Mouse (Mus musculus) heart, embryonic 12.5 days (tissue): ENCODE measurements around the gene Prkaa2. TPM values are rescaled to one million over a fixed set of nuclear protein-coding genes. Genes with fewer than 3 reads are reported as not detected.

Experiments
- ATAC-seq: fragments of 200-750 bp; cut with Nextera tagmentation; 2 replicates; pipeline ENCODE4 v1.8.0; 2017; ENCODE audit warnings: moderate TSS enrichment, moderate library complexity; ENCODE audit not compliant: insufficient number of reproducible peaks, low FRiP score
- H3K27ac ChIP-seq: fragments of 300-500 bp; sonication (generic); 2 replicates; pipeline ENCODE4 v1.5.1; 2016; ENCODE audit warnings: mild to moderate bottlenecking, moderate library complexity; ENCODE audit not compliant: poor library complexity, severe bottlenecking
- H3K27me3 ChIP-seq: fragments of 300-500 bp; sonication (generic); replicated peaks from 2 replicates; pipeline ENCODE4 v1.6.1; 2016; ENCODE audit warnings: mild to moderate bottlenecking, moderate library complexity
- H3K36me3 ChIP-seq: fragments of 300-500 bp; sonication (generic); 2 replicates; pipeline ENCODE4 v1.6.1; 2016; ENCODE audit warnings: mild to moderate bottlenecking, moderate library complexity
- H3K4me1 ChIP-seq: fragments of 300-500 bp; sonication (generic); replicated peaks from 2 replicates; pipeline ENCODE4 v1.6.1; 2016; ENCODE audit warnings: mild to moderate bottlenecking
- H3K4me2 ChIP-seq: fragments of 300-500 bp; sonication (generic); 2 replicates; pipeline ENCODE4 v1.6.1; 2016; ENCODE audit warnings: mild to moderate bottlenecking, moderate library complexity
- H3K4me3 ChIP-seq: fragments of 300-500 bp; sonication (generic); 2 replicates; pipeline ENCODE4 v1.5.1; 2016; ENCODE audit warnings: mild to moderate bottlenecking
- H3K9ac ChIP-seq: fragments of 300-500 bp; sonication (generic); 2 replicates; pipeline ENCODE4 v1.6.1; 2016; ENCODE audit warnings: mild to moderate bottlenecking, moderate library complexity
- H3K9me3 ChIP-seq: fragments of 300-500 bp; sonication (generic); replicated peaks from 2 replicates; pipeline ENCODE4 v1.6.1; 2016; ENCODE audit warnings: mild to moderate bottlenecking, moderate library complexity
- WGBS: fragments of 180-500 bp; shearing (Covaris S2); methylation state at CpG from one replicate; pipeline ENCODE4 v1.1.7; 2016; 5-methylcytosine and 5-hydroxymethylcytosine counted together
- polyA plus RNA-seq: library from polyadenylated mRNA; unstranded; fragments of >200 nt; fragmentation: Nextera tagmentation; extraction: Ambion mirVana; gene quantifications from 2 replicates; pipeline ENCODE4 v1.2.1, GENCODE M21; 2016

Prkaa2 gene
- polyA plus RNA-seq, 1 experiment from 2014 or later, result 48.2 TPM

GRCm38 (mm10) chr4:105108641-105109198, 970 bp downstream of the Prkaa2 start:
- 23% methylated on average over 5 of the region's 5 CpGs for WGBS
- peak overlapping the region; percentile 94 for H3K27ac ChIP-seq

GRCm38 (mm10) chr4:105107943-105108640, 1.6 kb downstream of the Prkaa2 start:
- peak overlapping the region; percentile 76 for H3K9ac ChIP-seq
- H3K4me1 ChIP-seq, result peaks cover 28% of the 10 kb centered on the region
- H3K4me3 ChIP-seq, result peak overlapping the region; percentile 90
- 45% methylated on average over 12 of the region's 12 CpGs for WGBS
- H3K4me2 ChIP-seq, result peak overlapping the region; percentile 67
- H3K27me3 ChIP-seq, result 0 out of 2 replicates have a peak, but pooled peaks cover 3% of the 10 kb centered on the region
- H3K27ac ChIP-seq, result peak overlapping the region; percentile 94
- no peak for ATAC-seq
- no peaks in the 10 kb centered on the region for H3K9me3 ChIP-seq
- H3K36me3 ChIP-seq, result no peaks in the 10 kb centered on the region

More at GRCm38 (mm10) chr4:105108641-105109198, 970 bp downstream of the Prkaa2 start:
- H3K4me2 ChIP-seq, result peak overlapping the region; percentile 74
- peak overlapping the region; percentile 90 for H3K4me3 ChIP-seq
- peaks cover 28% of the 10 kb centered on the region for H3K4me1 ChIP-seq
- no peaks in the 10 kb centered on the region for H3K36me3 ChIP-seq
- H3K9ac ChIP-seq, result peak overlapping the region; percentile 97
- ATAC-seq, result 0 out of 2 replicates have a peak, but pooled peaks have one; percentile 35
- no peaks in the 10 kb centered on the region for H3K9me3 ChIP-seq
- H3K27me3 ChIP-seq, result 0 out of 2 replicates have a peak, but pooled peaks cover 3% of the 10 kb centered on the region

- H3K9me3 ChIP-seq, result no peaks in the 10 kb centered on the region
- peaks cover 29% of the 10 kb centered on the region for H3K4me1 ChIP-seq
- 83% methylated on average over 6 of the region's 6 CpGs for WGBS
- no peak overlapping the region for H3K27ac ChIP-seq
- H3K4me2 ChIP-seq, result no peak overlapping the region
- 0 out of 2 replicates have a peak, but pooled peaks cover 3% of the 10 kb centered on the region for H3K27me3 ChIP-seq
- no peak overlapping the region for H3K4me3 ChIP-seq
- no peak overlapping the region for H3K9ac ChIP-seq
- H3K36me3 ChIP-seq, result no peaks in the 10 kb centered on the region
- ATAC-seq, result no peak
Measured at GRCm38 (mm10) chr4:105104099-105104872, 5.4 kb downstream of the Prkaa2 start.

DNA sequence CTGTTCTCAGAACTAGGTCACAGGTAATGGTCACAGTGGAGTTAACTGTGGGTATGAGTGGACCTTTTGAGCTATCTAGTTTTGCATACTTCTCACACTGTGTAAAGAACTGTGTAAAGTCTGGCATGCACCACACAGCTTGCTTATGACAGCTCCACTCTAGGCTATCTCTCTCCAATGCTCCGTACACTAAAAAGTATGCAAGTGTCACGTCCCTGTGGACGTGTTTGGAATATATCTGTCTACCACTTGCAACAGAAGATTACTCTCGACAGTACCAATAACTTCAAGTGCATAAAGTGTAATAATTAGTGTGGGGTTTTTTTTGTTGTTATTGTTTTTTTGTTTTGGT, 8.4 kb downstream of the Prkaa2 start:
- no peaks in the 10 kb centered on the region for H3K27me3 ChIP-seq
- H3K4me1 ChIP-seq, result peaks cover 38% of the 10 kb centered on the region
- no peak overlapping the region for H3K4me3 ChIP-seq
- peak overlapping the region; percentile 31; the same call in 1 of the 2 replicates for H3K4me2 ChIP-seq
- H3K9me3 ChIP-seq, result no peaks in the 10 kb centered on the region
- no peaks in the 10 kb centered on the region for H3K36me3 ChIP-seq
- no peak overlapping the region for H3K9ac ChIP-seq
- peak overlapping the region; percentile 94 for H3K27ac ChIP-seq
- peak; percentile 81 for ATAC-seq
- WGBS, result 17% methylated on average over 4 of the region's 4 CpGs

DNA sequence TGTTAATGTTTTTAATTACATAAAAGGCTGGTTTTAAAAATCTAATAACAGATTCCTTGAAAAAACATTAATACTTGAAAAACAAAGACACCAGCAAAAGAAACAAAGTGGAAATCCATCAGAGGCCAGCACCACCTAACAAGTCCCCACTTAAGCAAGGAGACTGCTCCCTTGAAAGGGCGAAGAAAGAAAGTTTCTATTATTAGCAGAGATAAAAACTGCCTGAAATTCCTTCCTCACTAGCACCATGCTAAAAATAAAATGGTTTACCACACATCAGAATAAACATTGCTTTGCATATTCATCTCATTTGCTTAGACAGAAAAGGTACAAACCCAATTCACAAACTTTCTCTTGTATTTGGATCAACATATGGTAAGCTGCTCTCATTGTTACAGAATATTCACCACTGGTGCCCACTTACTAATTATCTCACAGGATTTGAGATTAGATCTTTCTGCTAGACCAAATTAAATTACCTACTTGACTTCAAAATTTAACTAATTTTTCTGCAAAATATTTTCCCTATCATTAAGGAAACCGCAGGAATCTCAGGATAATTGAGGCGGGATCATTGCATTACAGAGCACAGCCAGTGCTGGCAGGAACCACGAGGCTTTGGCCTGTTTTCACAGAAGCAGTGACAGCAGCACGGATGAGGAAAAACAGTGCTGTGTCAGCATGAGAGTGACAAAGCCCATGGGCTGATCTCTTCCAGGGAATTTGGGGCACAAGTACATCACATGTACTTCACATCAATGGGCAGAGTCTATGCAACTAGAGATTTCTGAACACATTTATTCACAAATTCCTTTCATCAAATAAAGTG, 9.0 kb downstream of the Prkaa2 start:
- Histone ChIP-seq H3K4me2 (peak overlapping the region; percentile 31), H3K27me3 (no peaks in the 10 kb centered on the region), H3K9me3 (no peaks in the 10 kb centered on the region), H3K27ac (peak overlapping the region; percentile 94), H3K9ac (no peak overlapping the region), H3K4me3 (no peak overlapping the region), H3K4me1 (peaks cover 39% of the 10 kb centered on the region), H3K36me3 (no peaks in the 10 kb centered on the region)
- WGBS, result 7% methylated on average over 5 of the region's 5 CpGs
- ATAC-seq, result peak; percentile 88

DNA sequence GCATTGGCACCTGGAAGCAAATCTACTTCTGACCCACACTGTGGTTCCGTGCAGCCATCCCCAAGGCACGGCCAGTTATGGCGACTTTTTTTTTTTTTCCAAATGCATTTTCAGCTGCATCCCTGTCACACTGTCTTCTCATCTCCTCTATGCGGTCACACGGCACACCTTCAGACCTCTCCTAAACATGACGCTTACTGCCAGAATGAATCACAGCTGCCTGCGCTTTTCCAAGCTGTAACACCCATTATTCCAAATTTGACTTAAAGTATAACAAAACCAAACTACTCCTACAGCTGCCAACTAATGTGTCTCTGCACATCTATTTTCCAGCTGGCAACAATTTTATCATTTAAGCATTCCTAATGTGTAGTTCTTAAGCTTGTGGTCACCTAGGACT, 11.0 kb downstream of the Prkaa2 start:
- Histone ChIP-seq H3K36me3 (no peaks in the 10 kb centered on the region), H3K4me1 (peaks cover 41% of the 10 kb centered on the region), H3K27me3 (no peaks in the 10 kb centered on the region), H3K9me3 (no peaks in the 10 kb centered on the region), H3K4me2 (no peak overlapping the region), H3K4me3 (no peak overlapping the region), H3K27ac (peak overlapping the region; percentile 2; the same call in 1 of the 2 replicates), H3K9ac (no peak overlapping the region)
- WGBS, result 88% methylated on average over 7 of the region's 7 CpGs
- no peak for ATAC-seq

GRCm38 (mm10) chr4:105098158-105098557, 11.5 kb downstream of the Prkaa2 start:
- WGBS, result 75% methylated on average over 8 of the region's 8 CpGs
- Histone ChIP-seq H3K9me3 (no peaks in the 10 kb centered on the region), H3K27ac (peak overlapping the region; percentile 2; the same call in 1 of the 2 replicates), H3K27me3 (no peaks in the 10 kb centered on the region), H3K36me3 (no peaks in the 10 kb centered on the region), H3K4me1 (peaks cover 45% of the 10 kb centered on the region), H3K4me3 (no peak overlapping the region), H3K9ac (no peak overlapping the region), H3K4me2 (no peak overlapping the region)
- no peak for ATAC-seq

- Histone ChIP-seq H3K9ac (no peak overlapping the region), H3K9me3 (no peaks in the 10 kb centered on the region), H3K27me3 (no peaks in the 10 kb centered on the region), H3K27ac (peak overlapping the region; percentile 52), H3K36me3 (no peaks in the 10 kb centered on the region), H3K4me2 (peak overlapping the region; percentile 6), H3K4me3 (no peak overlapping the region), H3K4me1 (peaks cover 55% of the 10 kb centered on the region)
- 0 out of 2 replicates have a peak, but pooled peaks have one; percentile 33 for ATAC-seq
- 36% methylated on average over 5 of the region's 5 CpGs for WGBS
Measured at GRCm38 (mm10) chr4:105095316-105095715, 14.4 kb downstream of the Prkaa2 start.

DNA sequence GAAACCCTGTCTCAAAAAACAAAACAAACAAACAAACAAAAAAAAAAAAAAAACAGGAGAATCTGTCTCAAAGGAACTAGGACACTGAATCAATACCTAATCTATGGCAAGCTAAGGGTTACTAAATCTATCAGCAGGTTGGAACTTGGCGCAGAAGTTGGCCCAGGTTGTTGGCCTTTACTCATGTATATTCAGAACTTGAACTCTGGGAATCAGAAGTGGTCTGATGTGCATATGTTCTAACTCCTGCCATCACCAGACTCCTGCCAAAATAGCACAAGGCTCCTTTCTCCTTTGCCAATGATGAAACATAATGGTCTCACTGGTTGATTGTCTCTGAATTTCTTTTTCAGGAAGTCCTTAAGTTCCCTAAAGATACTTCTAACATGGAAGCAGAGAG, 15.7 kb downstream of the Prkaa2 start:
- H3K9ac ChIP-seq, result no peak overlapping the region
- no peaks in the 10 kb centered on the region for H3K36me3 ChIP-seq
- ATAC-seq, result no peak
- 67% methylated on average over 1 of the region's 1 CpGs for WGBS
- no peaks in the 10 kb centered on the region for H3K27me3 ChIP-seq
- no peaks in the 10 kb centered on the region for H3K9me3 ChIP-seq
- peaks cover 58% of the 10 kb centered on the region for H3K4me1 ChIP-seq
- peak overlapping the region; percentile 88 for H3K27ac ChIP-seq
- H3K4me3 ChIP-seq, result no peak overlapping the region
- H3K4me2 ChIP-seq, result no peak overlapping the region

GRCm38 (mm10) chr4:105090417-105090816, 19.3 kb downstream of the Prkaa2 start:
- ATAC-seq, result no peak
- Histone ChIP-seq H3K27ac (0 out of 2 replicates have a peak overlapping the region, but pooled peaks have one; percentile 11), H3K4me3 (no peak overlapping the region), H3K36me3 (no peaks in the 10 kb centered on the region), H3K27me3 (no peaks in the 10 kb centered on the region), H3K4me2 (no peak overlapping the region), H3K9ac (no peak overlapping the region), H3K4me1 (peaks cover 37% of the 10 kb centered on the region), H3K9me3 (no peaks in the 10 kb centered on the region)
- WGBS, result 57% methylated on average over 5 of the region's 5 CpGs
